Mouse (Mus musculus) embryonic facial prominence, embryonic 11.5 days (tissue): ENCODE measurements around the gene Chil1. TPM values are rescaled to one million over a fixed set of nuclear protein-coding genes. Genes with fewer than 3 reads are reported as not detected.
A peak's percentile ranks its signal among the peaks of the same experiment; 100 is the strongest.

Experiments used
- ATAC-seq: fragments of 200-750 bp; cut with Nextera tagmentation; replicated peaks from 2 replicates; pipeline ENCODE4 v1.8.0; 2017; ENCODE audit warnings: low read depth; ENCODE audit not compliant: insufficient number of reproducible peaks, low FRiP score, low TSS enrichment
- DNase-seq: peaks from one replicate; pipeline ENCODE4 v3.0.0-alpha.2; 2015; ENCODE audit warnings: low spot score
- H3K27ac ChIP-seq: fragments of 300-500 bp; sonication (generic); replicated peaks from 2 replicates; pipeline ENCODE4 v1.5.1; 2014; ENCODE audit warnings: mild to moderate bottlenecking, low read depth, low read length, control low read depth
- H3K27me3 ChIP-seq: fragments of 300-500 bp; sonication (generic); 2 replicates; pipeline ENCODE4 v1.6.1; 2014; ENCODE audit warnings: mild to moderate bottlenecking, low read length, moderate library complexity, mixed read lengths; ENCODE audit not compliant: control insufficient read depth, insufficient read depth
- H3K36me3 ChIP-seq: fragments of 300-500 bp; sonication (generic); replicated peaks from 2 replicates; pipeline ENCODE4 v1.6.1; 2014; ENCODE audit warnings: low read depth, mild to moderate bottlenecking, low read length, moderate library complexity, mixed read lengths; ENCODE audit not compliant: control insufficient read depth, insufficient read depth
- H3K4me1 ChIP-seq: fragments of 300-500 bp; sonication (generic); 2 replicates; pipeline ENCODE4 v1.6.1; 2014; ENCODE audit warnings: low read length, mixed read lengths; ENCODE audit not compliant: control insufficient read depth, insufficient read depth
- H3K4me2 ChIP-seq: fragments of 300-500 bp; sonication (generic); 2 replicates; pipeline ENCODE4 v1.6.1; 2014; ENCODE audit warnings: low read depth, mild to moderate bottlenecking, control low read depth, low read length, moderate library complexity
- H3K4me3 ChIP-seq: fragments of 300-500 bp; sonication (generic); 2 replicates; pipeline ENCODE4 v1.5.1; 2014; ENCODE audit warnings: low read depth, low read length, control low read depth
- H3K9ac ChIP-seq: fragments of 300-500 bp; sonication (generic); replicated peaks from 2 replicates; pipeline ENCODE4 v1.6.1; 2014; ENCODE audit warnings: mild to moderate bottlenecking, control low read depth, low read length
- H3K9me3 ChIP-seq: fragments of 300-500 bp; sonication (generic); replicated peaks from 2 replicates; pipeline ENCODE4 v1.6.1; 2016; ENCODE audit warnings: mild to moderate bottlenecking, low read length, inconsistent platforms, mixed read lengths; ENCODE audit not compliant: control insufficient read depth
- whole genome bisulfite sequencing: fragments of 180-500 bp; shearing (Covaris S2); extraction: QIAGEN DNeasy Blood & Tissue Kit; methylation state at CpG from one replicate; pipeline ENCODE4 v1.1.7; 2014; 5-methylcytosine and 5-hydroxymethylcytosine counted together
- polyA plus RNA-seq: library from polyadenylated mRNA; unstranded; fragments of >200 nt; fragmentation: Nextera tagmentation; extraction: Ambion mirVana; gene quantifications from 2 replicates; pipeline ENCODE4 v1.2.1, GENCODE M21; 2014

The Chil1 gene
- polyA plus RNA-seq, 1 experiment from 2014 or later, result 0.97 TPM

- DNase-seq (peak; percentile 50), ATAC-seq (no peak)
- no peaks in the 10 kb centered on the region for H3K4me1 ChIP-seq
- 35% methylated on average over 3 of the region's 3 CpGs for WGBS
- no peaks in the 10 kb centered on the region for H3K36me3 ChIP-seq
- no peak overlapping the region for H3K27ac ChIP-seq
- H3K4me2 ChIP-seq, result no peak overlapping the region
- no peaks in the 10 kb centered on the region for H3K27me3 ChIP-seq
- H3K9ac ChIP-seq, result no peak overlapping the region
- no peaks in the 10 kb centered on the region for H3K9me3 ChIP-seq
- no peak overlapping the region for H3K4me3 ChIP-seq
Observed at GRCm38 (mm10) chr1:134201751-134202420, 19.9 kb downstream of the Chil1 start.

DNA sequence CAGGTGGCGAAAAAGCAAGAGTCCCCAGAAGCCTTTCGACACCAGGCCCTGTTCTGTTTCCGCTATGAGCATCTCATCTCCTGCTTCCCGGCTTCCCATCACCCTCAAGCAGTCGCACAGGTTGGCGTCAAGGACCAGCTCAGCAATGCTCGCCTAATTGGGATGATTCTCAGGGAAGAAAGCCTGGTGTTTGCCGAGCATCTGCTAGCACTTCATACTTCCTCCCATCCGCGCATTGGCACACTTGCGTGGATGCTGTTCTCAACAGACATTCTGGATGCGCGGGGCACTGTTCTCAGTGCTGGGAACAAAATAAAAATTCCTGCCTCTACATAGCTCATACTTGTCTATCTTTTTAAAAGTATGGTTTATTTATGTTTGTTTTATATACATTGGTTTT is 22.3 kb downstream of the Chil1 start:
- WGBS, result 91% methylated on average over 13 of the region's 13 CpGs
- H3K9me3 ChIP-seq, result no peaks in the 10 kb centered on the region
- H3K9ac ChIP-seq, result no peak overlapping the region
- DNase-seq (no peak), ATAC-seq (no peak)
- no peaks in the 10 kb centered on the region for H3K27me3 ChIP-seq
- H3K4me2 ChIP-seq, result no peak overlapping the region
- no peaks in the 10 kb centered on the region for H3K4me1 ChIP-seq
- H3K27ac ChIP-seq, result no peak overlapping the region
- no peak overlapping the region for H3K4me3 ChIP-seq
- H3K36me3 ChIP-seq, result no peaks in the 10 kb centered on the region

DNA sequence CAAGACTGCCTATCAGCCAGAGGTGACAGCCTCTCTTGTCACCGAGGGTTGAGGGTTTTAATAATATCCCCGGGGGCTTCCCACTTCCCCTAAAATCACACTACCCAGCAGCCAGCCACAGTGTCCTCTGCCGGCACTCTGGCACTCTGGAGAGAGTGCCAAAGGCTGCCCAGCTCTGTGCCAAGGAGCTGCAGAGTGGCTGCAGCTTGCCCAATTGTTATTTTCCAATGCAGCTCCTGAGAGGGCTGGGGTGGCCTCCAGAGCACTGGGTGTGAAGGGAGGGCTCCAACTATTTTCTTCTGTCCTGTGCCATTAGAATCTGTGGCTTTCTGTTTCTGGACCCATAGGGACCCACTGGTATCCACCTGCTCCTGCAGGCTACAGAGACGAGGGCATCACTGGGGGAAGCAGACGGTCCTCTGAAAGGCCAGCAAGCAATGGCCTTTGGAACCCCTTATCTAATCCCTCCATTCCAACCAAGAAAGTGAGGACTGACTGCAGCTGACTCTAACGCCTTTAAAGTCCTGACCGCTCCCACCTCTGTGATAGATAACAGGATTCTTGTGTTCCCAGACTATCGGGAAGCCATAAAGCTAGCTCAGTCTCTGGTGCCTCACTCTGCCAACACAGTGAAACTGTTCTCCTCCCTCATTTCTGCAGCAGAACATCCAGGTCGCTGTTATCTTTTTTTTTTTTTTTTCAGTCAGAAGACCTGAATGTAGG is 23.5 kb downstream of the Chil1 start:
- no peak overlapping the region for H3K9ac ChIP-seq
- ATAC-seq, result no peak
- 62% methylated on average over 9 of the region's 9 CpGs for WGBS
- H3K27me3 ChIP-seq, result no peaks in the 10 kb centered on the region
- H3K4me3 ChIP-seq, result no peak overlapping the region
- DNase-seq, result no peak
- no peaks in the 10 kb centered on the region for H3K9me3 ChIP-seq
- H3K27ac ChIP-seq, result no peak overlapping the region
- no peaks in the 10 kb centered on the region for H3K36me3 ChIP-seq
- H3K4me1 ChIP-seq, result no peaks in the 10 kb centered on the region
- no peak overlapping the region for H3K4me2 ChIP-seq

- WGBS, result 52% methylated on average over 5 of the region's 5 CpGs
- ATAC-seq (no peak), DNase-seq (no peak)
- no peaks in the 10 kb centered on the region for H3K27me3 ChIP-seq
- H3K9me3 ChIP-seq, result no peaks in the 10 kb centered on the region
- no peak overlapping the region for H3K4me3 ChIP-seq
- no peak overlapping the region for H3K27ac ChIP-seq
- H3K4me2 ChIP-seq, result no peak overlapping the region
- no peaks in the 10 kb centered on the region for H3K36me3 ChIP-seq
- H3K4me1 ChIP-seq, result no peaks in the 10 kb centered on the region
- H3K9ac ChIP-seq, result no peak overlapping the region
Observed at GRCm38 (mm10) chr1:134206085-134206484, 24.1 kb downstream of the Chil1 start.

- Histone ChIP-seq H3K4me1 (no peaks in the 10 kb centered on the region; the same call in 1 of the 2 replicates), H3K4me3 (no peak overlapping the region), H3K27ac (no peak overlapping the region), H3K9me3 (no peaks in the 10 kb centered on the region), H3K27me3 (no peaks in the 10 kb centered on the region), H3K4me2 (no peak overlapping the region), H3K36me3 (no peaks in the 10 kb centered on the region), H3K9ac (no peak overlapping the region)
- DNase-seq (no peak), ATAC-seq (no peak)
- 63% methylated on average over 6 of the region's 6 CpGs for WGBS
Observed at GRCm38 (mm10) chr1:134210179-134210755, 28.3 kb downstream of the Chil1 start.

DNA sequence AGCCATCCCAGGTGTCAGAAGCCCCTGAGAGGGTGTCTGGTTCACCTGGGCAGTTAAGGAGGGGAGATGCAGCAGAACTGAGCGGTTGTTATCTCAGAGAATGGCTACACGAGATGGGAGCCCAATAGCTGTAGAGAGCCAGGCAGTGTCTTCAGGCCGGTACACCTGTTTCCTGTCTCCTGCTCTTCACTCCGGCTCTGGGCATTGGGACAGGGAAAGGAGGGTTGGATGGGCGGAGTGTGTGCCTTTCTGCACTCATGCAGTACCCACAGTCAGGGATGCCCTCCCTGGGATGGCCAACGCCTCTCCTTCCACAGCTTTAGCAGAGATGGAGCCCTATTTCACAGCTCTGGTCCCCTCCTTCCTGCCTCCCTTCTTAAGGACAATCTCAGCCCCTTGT is 29.1 kb downstream of the Chil1 start:
- H3K9ac ChIP-seq, result no peak overlapping the region
- H3K9me3 ChIP-seq, result no peaks in the 10 kb centered on the region
- ATAC-seq (no peak), DNase-seq (no peak)
- 59% methylated on average over 6 of the region's 6 CpGs for whole genome bisulfite sequencing
- H3K27ac ChIP-seq, result no peak overlapping the region
- no peak overlapping the region for H3K4me2 ChIP-seq
- H3K4me1 ChIP-seq, result peaks cover 2% of the 10 kb centered on the region; the same call in 1 of the 2 replicates
- H3K27me3 ChIP-seq, result no peaks in the 10 kb centered on the region
- no peak overlapping the region for H3K4me3 ChIP-seq
- no peaks in the 10 kb centered on the region for H3K36me3 ChIP-seq

DNA sequence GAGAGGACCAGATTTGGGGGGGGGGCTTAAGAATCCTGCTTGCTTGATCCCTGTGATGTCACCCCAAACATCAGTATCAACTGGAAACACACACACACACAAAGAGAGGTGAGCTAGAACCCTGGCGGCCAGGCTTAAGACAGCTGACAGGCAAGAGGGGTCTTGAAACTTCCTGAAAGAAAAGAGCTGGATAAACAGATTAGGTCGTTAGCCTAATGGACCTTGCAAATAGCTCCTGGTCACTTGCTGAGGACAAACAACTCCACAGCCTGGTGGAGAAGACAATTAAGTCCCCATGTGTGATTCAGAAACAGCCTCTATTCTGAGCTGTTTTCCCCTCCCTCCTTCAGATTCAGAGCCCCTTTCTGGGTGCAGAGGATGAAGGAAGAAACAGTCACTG is 29.7 kb downstream of the Chil1 start:
- no peaks in the 10 kb centered on the region for H3K9me3 ChIP-seq
- H3K27me3 ChIP-seq, result no peaks in the 10 kb centered on the region
- no peak overlapping the region for H3K27ac ChIP-seq
- H3K4me1 ChIP-seq, result peaks cover 2% of the 10 kb centered on the region; the same call in 1 of the 2 replicates
- DNase-seq (no peak), ATAC-seq (no peak)
- 9% methylated on average over 2 of the region's 2 CpGs for WGBS
- no peak overlapping the region for H3K4me3 ChIP-seq
- H3K36me3 ChIP-seq, result no peaks in the 10 kb centered on the region
- no peak overlapping the region for H3K4me2 ChIP-seq
- no peak overlapping the region for H3K9ac ChIP-seq

DNA sequence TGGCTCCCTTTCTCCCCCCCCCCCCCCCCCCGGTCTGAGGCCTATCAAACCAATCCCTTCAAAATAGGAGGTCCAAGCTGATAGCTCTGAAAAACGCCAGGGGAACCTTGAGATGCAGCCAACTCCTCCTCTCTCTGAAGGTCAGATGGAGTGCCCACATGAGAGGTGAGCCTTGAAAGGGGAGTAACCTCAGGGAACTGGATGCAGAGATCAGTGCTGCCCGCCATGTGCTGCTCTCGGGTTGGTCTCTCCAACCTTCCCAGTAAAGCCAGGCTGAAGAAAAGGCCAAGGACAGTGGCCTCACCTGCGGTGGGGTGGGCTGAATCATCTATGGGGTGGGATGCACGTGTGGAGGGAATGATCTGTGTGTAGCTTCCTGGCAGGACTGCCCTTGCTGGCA is 30.4 kb downstream of the Chil1 start:
- H3K9me3 ChIP-seq, result no peaks in the 10 kb centered on the region
- H3K36me3 ChIP-seq, result no peaks in the 10 kb centered on the region
- no peak overlapping the region for H3K27ac ChIP-seq
- H3K4me2 ChIP-seq, result no peak overlapping the region
- H3K9ac ChIP-seq, result no peak overlapping the region
- no peaks in the 10 kb centered on the region for H3K27me3 ChIP-seq
- 70% methylated on average over 6 of the region's 6 CpGs for WGBS
- H3K4me3 ChIP-seq, result no peak overlapping the region
- DNase-seq (no peak), ATAC-seq (no peak)
- peaks cover 2% of the 10 kb centered on the region; the same call in 1 of the 2 replicates for H3K4me1 ChIP-seq
